15 mouse cellular contexts compared by ENCODE assay signal in the genomic region with DNA sequence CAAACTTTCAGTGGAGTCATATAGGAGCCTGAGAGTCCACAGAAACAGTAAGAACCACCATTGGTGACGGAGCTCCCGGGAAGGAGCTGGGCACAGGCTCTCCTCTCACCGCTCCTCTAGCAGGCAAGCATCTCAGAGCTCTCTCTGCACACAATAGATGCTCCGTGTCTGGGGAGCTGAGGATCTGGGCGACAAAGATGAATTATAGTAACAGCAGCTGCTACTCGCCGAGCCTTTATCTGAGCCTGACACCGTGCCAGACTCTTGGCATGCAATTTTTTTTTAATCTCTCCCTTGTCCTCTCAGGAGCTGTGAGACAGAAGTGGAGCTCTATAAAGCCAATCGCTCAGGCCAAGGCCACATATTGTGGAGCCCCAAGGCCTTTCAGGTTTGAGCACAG. TPM values are rescaled to one million over a fixed set of nuclear protein-coding genes. Genes with fewer than 3 reads are reported as not detected.
A peak's percentile ranks its signal among the peaks of the same experiment; 100 is the strongest.
DNase-seq lines count a peak whose midpoint lies in the region; ATAC-seq and TF ChIP-seq lines count a peak whose summit lies in the region.
"Had no signal": no experiment of that assay in that cellular context is flagged by ENCODE, and none has a peak within 500 bp of the region (broad histone marks: within the 10 kb centered on the region; RNA-seq: fewer than 3 reads in every experiment).

No protein-coding gene starts in this region.

- H3K27me3 ChIP-seq in lung, embryonic 14.5 days (ENCODE audit: insufficient read depth, low read length): no peaks in the 10 kb centered on the region

- H3K27ac ChIP-seq in lung, embryonic 14.5 days (ENCODE audit: low read depth): no peak overlapping the region
- H3K27ac ChIP-seq: macrophage had no signal

- 67% methylated on average over 9 of the region's 9 CpGs for WGBS in lung, embryonic 14.5 days

- ATAC-seq in lung, embryonic 14.5 days (ENCODE audit: insufficient read depth): no peak

- H3K36me3 ChIP-seq in lung, embryonic 14.5 days (ENCODE audit: insufficient read depth): no peaks in the 10 kb centered on the region

- no peak overlapping the region for H3K4me3 ChIP-seq in lung, embryonic 14.5 days (ENCODE audit: low read depth, low read length)

- TF ChIP-seq CTCF in lung, embryonic 14.5 days (IDR thresholded peaks at IDR 0.05; ENCODE audit: low read depth): no peak

- H3K4me1 ChIP-seq in lung, embryonic 14.5 days (ENCODE audit: insufficient read depth): no peaks in the 10 kb centered on the region

- DNase-seq in lung, embryonic 14.5 days: peak; percentile 49
- no peak for DNase-seq in lung, postnatal 4 days
- peak; percentile 46 to 72 for DNase-seq in frontal cortex, postnatal 36 days (ENCODE audit: low spot score in 2 of 2)
- DNase-seq in left cerebral cortex, postnatal 36 days (ENCODE audit: low spot score in 2 of 2): peak; percentile 52 to 67
- peak; percentile 58 for DNase-seq in right cerebral cortex, postnatal 4 days
- no peak for DNase-seq in thymus, postnatal 36 days
- DNase-seq in thymus, postnatal 0 days (ENCODE audit: low spot score): no peak
- no peak for DNase-seq in urinary bladder, postnatal 10 days (ENCODE audit: low spot score)
- DNase-seq: kidney, adult 9 months had no signal

- no peak overlapping the region for H3K9ac ChIP-seq in lung, embryonic 14.5 days

- no peaks in the 10 kb centered on the region for H3K9me3 ChIP-seq in lung, embryonic 14.5 days (ENCODE audit: low read depth, low read length)

- intact Hi-C loops in left cerebral cortex, postnatal 36 days (cut with DNase I): no loop called here

- no peak overlapping the region for H3K4me2 ChIP-seq in lung, embryonic 14.5 days

RNA-seq across cellular contexts. Expression of a gene that starts 42.6 kb away (rescaled TPM):
- polyA plus RNA-seq in lung, embryonic 14.5 days (2014; fragmentation: Nextera tagmentation; extraction: Ambion mirVana): not detected in 2 replicates
- under 1 TPM in 1 of 2 experiments, not detected in 1; 0.15 TPM for total RNA-seq in left cerebral cortex, postnatal 36 days (2021)
- polyA plus RNA-seq in thymus, postnatal 0 days (2015; fragmentation: Nextera tagmentation; extraction: Ambion mirVana): 0.05 and 0.12 TPM in 2 replicates
- total RNA-seq: CH12.LX; common myeloid progenitor, adult 5-6 weeks had no signal
- polyA plus RNA-seq: heart, embryonic 14.5 days; macrophage; stomach, embryonic 16.5 days had no signal

RNA-seq across cellular contexts. Expression of a gene that starts 54.8 kb away (rescaled TPM):
- polyA plus RNA-seq in lung, embryonic 14.5 days (2014; fragmentation: Nextera tagmentation; extraction: Ambion mirVana): not detected in 2 replicates
- total RNA-seq in left cerebral cortex, postnatal 36 days (2021): not detected
- polyA plus RNA-seq in thymus, postnatal 0 days (2015; fragmentation: Nextera tagmentation; extraction: Ambion mirVana): not detected in 2 replicates
- total RNA-seq: CH12.LX; common myeloid progenitor, adult 5-6 weeks had no signal
- polyA plus RNA-seq: heart, embryonic 14.5 days; limb, embryonic 14.5 days; macrophage; stomach, embryonic 16.5 days had no signal

Comparison
In these comparisons a context has a peak if more than half of its experiments do, and no peak if none do; other contexts are left out.
1. DNase-seq: peak in lung, embryonic 14.5 days (single experiment), frontal cortex, postnatal 36 days (2 of 2), left cerebral cortex, postnatal 36 days (2 of 2) and right cerebral cortex, postnatal 4 days (single experiment); none in lung, postnatal 4 days (0 of 2), thymus, postnatal 36 days (0 of 2), thymus, postnatal 0 days (single experiment) and urinary bladder, postnatal 10 days (single experiment).